In genomic region chr1:37495698-37496321, GRCm38 (mm10) we compare ENCODE assay signal across 11 mouse cellular contexts. TPM values are rescaled to one million over a fixed set of nuclear protein-coding genes. Genes with fewer than 3 reads are reported as not detected.
DNase-seq lines count a peak whose midpoint lies in the region; ATAC-seq and TF ChIP-seq lines count a peak whose summit lies in the region.
"Had no signal": no experiment of that assay in that cellular context is flagged by ENCODE, and none has a peak within 500 bp of the region (broad histone marks: within the 10 kb centered on the region; RNA-seq: fewer than 3 reads in every experiment).

No protein-coding gene starts in this region.

- no peak for TF ChIP-seq CTCF in CH12.LX (conservative IDR thresholded peaks at IDR 0.05 in 1 of 2, IDR thresholded peaks at IDR 0.05 in 1 of 2; ENCODE audit: low read depth in 2 of 2, low read length in 2 of 2)

- peak; percentile 51; the same call in 1 of the 2 replicates for TF ChIP-seq POLR2A in CH12.LX (IDR thresholded peaks at IDR 0.05; ENCODE audit: low read depth, low read length)

- dilution Hi-C loops in CH12.LX (cut with MboI; ENCODE audit: extremely low pct_ligation_motif_present, extremely low pct_unique_long_range_greater_than_20kb, low sequenced_read_pairs) = no loop called here

- in situ Hi-C loops in CH12.LX (cut with MboI; ENCODE audit: low pct_ligation_motif_present, low pct_unique_long_range_greater_than_20kb, low sequenced_read_pairs) = no loop called here

- no peaks in the 10 kb centered on the region for H3K9me3 ChIP-seq in CH12.LX (replicated peaks; ENCODE audit: low read length)
- H3K9me3 ChIP-seq in hindbrain, embryonic 11.5 days (ENCODE audit: control insufficient read depth, low read length) = no peaks in the 10 kb centered on the region

- H3K9ac ChIP-seq in CH12.LX (ENCODE audit: insufficient read depth, low read depth) = peak overlapping the region; percentile 76
- H3K9ac ChIP-seq in hindbrain, embryonic 11.5 days (ENCODE audit: low read depth, low read length) = no peak overlapping the region

- H3K27ac ChIP-seq in CH12.LX (ENCODE audit: insufficient read depth, low read depth) = peak overlapping the region; percentile 40; the same call in 1 of the 2 replicates
- H3K27ac ChIP-seq in hindbrain, embryonic 11.5 days (ENCODE audit: low read depth, low read length) = no peak overlapping the region

- 86% methylated on average over 10 of the region's 10 CpGs for WGBS in hindbrain, embryonic 11.5 days

- peak overlapping the region; percentile 91 for H3K4me2 ChIP-seq in CH12.LX (ENCODE audit: insufficient read depth, low read depth, poor library complexity, severe bottlenecking)
- H3K4me2 ChIP-seq in hindbrain, embryonic 11.5 days (replicated peaks; ENCODE audit: low read depth, low read length) = no peak overlapping the region

- peak; percentile 55; the same call in 1 of the 2 replicates for TF ChIP-seq EP300 in CH12.LX (IDR thresholded peaks at IDR 0.05; ENCODE audit: low read length)

- no peak; the same call in 1 of the 2 replicates for TF ChIP-seq RAD21 in CH12.LX (IDR thresholded peaks at IDR 0.05; ENCODE audit: low read depth, low read length)

- DNase-seq in lung, postnatal 25 days (ENCODE audit: low spot score) = peak; percentile 35
- DNase-seq in lung, postnatal 4 days = no peak
- DNase-seq in CH12.LX (ENCODE audit: extremely low read depth) = peak; percentile 58
- DNase-seq in natural killer cell, adult 2 months (ENCODE audit: low spot score in 2 of 2) = peak; percentile 62 to 65
- DNase-seq in hindbrain, embryonic 11.5 days (ENCODE audit: low spot score) = no peak
- DNase-seq in layer of hippocampus, postnatal 14 days (ENCODE audit: low spot score in 2 of 2) = no peak
- DNase-seq: adrenal gland, adult 8-10 months; cerebellum, adult 18-20 months; kidney, adult 11 months; layer of hippocampus, adult 9-11 months had no signal

- H3K36me3 ChIP-seq in CH12.LX (replicated peaks in 1 of 2; ENCODE audit: control insufficient read depth in 1 of 2, insufficient read depth in 1 of 2, low read length in 1 of 2) = peaks cover 4 to 21% of the 10 kb centered on the region in 2 experiments
- H3K36me3 ChIP-seq in hindbrain, embryonic 11.5 days (ENCODE audit: control insufficient read depth, insufficient read depth, low read length) = no peaks in the 10 kb centered on the region

- peaks cover 13% of the 10 kb centered on the region for H3K79me2 ChIP-seq in CH12.LX (replicated peaks; ENCODE audit: control insufficient read depth, extremely low read depth, insufficient read depth, poor library complexity, severe bottlenecking)

- H3K4me3 ChIP-seq in CH12.LX (replicated peaks in 1 of 3; ENCODE audit: low read depth in 2 of 3, low read length in 2 of 3, poor library complexity in 1 of 3) = peak overlapping the region; percentile 23 to 46 (median 41)
- no peak overlapping the region for H3K4me3 ChIP-seq in hindbrain, embryonic 11.5 days (ENCODE audit: low read depth, low read length)

- H3K4me1 ChIP-seq in CH12.LX (ENCODE audit: control insufficient read depth in 1 of 2, insufficient read depth in 2 of 2) = peaks cover 7 to 46% of the 10 kb centered on the region in 2 experiments; a peak in 3 of 4 replicates
- no peaks in the 10 kb centered on the region for H3K4me1 ChIP-seq in hindbrain, embryonic 11.5 days (replicated peaks; ENCODE audit: control insufficient read depth, insufficient read depth, low read length)

- peak; percentile 83 for ATAC-seq in inflammation-experienced regulatory T-cells, adult 6 months
- no peak for ATAC-seq in hindbrain, embryonic 11.5 days (ENCODE audit: low FRiP score)

- H3K27me3 ChIP-seq in CH12.LX (replicated peaks) = no peaks in the 10 kb centered on the region
- peaks cover 37% of the 10 kb centered on the region for H3K27me3 ChIP-seq in hindbrain, embryonic 11.5 days (ENCODE audit: control insufficient read depth, insufficient read depth, low read length)

TF ChIP-seq in CH12.LX, 34 proteins besides CTCF, POLR2A, EP300 and RAD21:
- TF ChIP-seq GABPA (IDR thresholded peaks at IDR 0.05; ENCODE audit: insufficient replicate concordance, low read depth, low read length) (no peak), NRF1 (IDR thresholded peaks at IDR 0.05; ENCODE audit: low read depth, low read length) (no peak), ELF1 (IDR thresholded peaks at IDR 0.05; ENCODE audit: low read depth, low read length) (peak; percentile 65), USF2 (conservative IDR thresholded peaks at IDR 0.05; ENCODE audit: low read depth, low read length) (0 out of 2 replicates have a peak, but pooled peaks have one; percentile 43), CHD1 (IDR thresholded peaks at IDR 0.05; ENCODE audit: low read depth, low read length) (peak; percentile 81; the same call in 1 of the 2 replicates), KAT2A (IDR thresholded peaks at IDR 0.05; ENCODE audit: insufficient replicate concordance, low read length) (0 out of 2 replicates have a peak, but pooled peaks have one; percentile 19), PAX5 (IDR thresholded peaks at IDR 0.05; ENCODE audit: low read length) (no peak), ZC3H11A (IDR thresholded peaks at IDR 0.05; ENCODE audit: low read depth, low read length) (no peak), HCFC1 (IDR thresholded peaks at IDR 0.05; ENCODE audit: low read depth, low read length) (peak; percentile 54), UBTF (IDR thresholded peaks at IDR 0.05; ENCODE audit: low read depth, low read length) (no peak), ZNF384 (IDR thresholded peaks at IDR 0.05; ENCODE audit: low read depth, low read length) (no peak), MAFK (IDR thresholded peaks at IDR 0.05; ENCODE audit: insufficient replicate concordance, low read length) (no peak), IRF4 (IDR thresholded peaks at IDR 0.05; ENCODE audit: low read depth, low read length) (no peak), NELFE (IDR thresholded peaks at IDR 0.05; ENCODE audit: low read depth, low read length) (peak; percentile 53; the same call in 1 of the 2 replicates), ZKSCAN1 (IDR thresholded peaks at IDR 0.05; ENCODE audit: borderline replicate concordance, low read depth, low read length) (no peak), MEF2A (IDR thresholded peaks at IDR 0.05; ENCODE audit: borderline replicate concordance, low read depth, low read length) (no peak), MAZ (IDR thresholded peaks at IDR 0.05; ENCODE audit: low read depth, low read length) (no peak), ETS1 (conservative IDR thresholded peaks at IDR 0.05; ENCODE audit: low read depth, low read length) (peak; percentile 35; the same call in 1 of the 2 replicates), MYC (IDR thresholded peaks at IDR 0.05; ENCODE audit: low read depth, low read length) (peak; percentile 93; the same call in 1 of the 2 replicates), USF1 (IDR thresholded peaks at IDR 0.05; ENCODE audit: low read depth, low read length) (peak; percentile 43), SMC3 (IDR thresholded peaks at IDR 0.05; ENCODE audit: low read depth, low read length) (no peak), TBP (conservative IDR thresholded peaks at IDR 0.05; ENCODE audit: low read depth, low read length) (peak; percentile 6; the same call in 1 of the 2 replicates), BHLHE40 (IDR thresholded peaks at IDR 0.05; ENCODE audit: low read depth, low read length) (peak; percentile 39; the same call in 1 of the 2 replicates), RCOR1 (conservative IDR thresholded peaks at IDR 0.05; ENCODE audit: low read depth, low read length) (no peak), POLR2AphosphoS2 (IDR thresholded peaks at IDR 0.05; ENCODE audit: low read depth, low read length) (no peak), SIN3A (IDR thresholded peaks at IDR 0.05; ENCODE audit: low read length) (peak; percentile 46; the same call in 1 of the 2 replicates), MAX (IDR thresholded peaks at IDR 0.05; ENCODE audit: low read length) (peak; percentile 94), JUN (IDR thresholded peaks at IDR 0.05; ENCODE audit: insufficient read depth, low read depth, low read length) (no peak), TCF12 (IDR thresholded peaks at IDR 0.05; ENCODE audit: low read depth, low read length) (0 out of 2 replicates have a peak, but pooled peaks have one; percentile 42), ZMIZ1 (IDR thresholded peaks at IDR 0.05; ENCODE audit: low read depth, low read length) (no peak), JUND (conservative IDR thresholded peaks at IDR 0.05; ENCODE audit: low read depth, low read length) (no peak), MXI1 (IDR thresholded peaks at IDR 0.05; ENCODE audit: low read depth, low read length) (peak; percentile 86), CHD2 (IDR thresholded peaks at IDR 0.05; ENCODE audit: low read length) (peak; percentile 50; the same call in 1 of the 2 replicates), E2F4 (IDR thresholded peaks at IDR 0.05; ENCODE audit: insufficient replicate concordance, low read depth, low read length) (0 out of 2 replicates have a peak, but pooled peaks have one; percentile 41)

RNA-seq across cellular contexts. Expression of gene Mgat4a, which starts 45.0 kb away (rescaled TPM):
- total RNA-seq in CH12.LX (2012; rRNA removed) = 23.2 and 25.1 TPM in 2 replicates
- total RNA-seq in CH12.LX (2014; rRNA removed) = 22.9 and 25.4 TPM in 2 replicates
- 19.9 and 22.3 TPM in 2 replicates for polyA plus RNA-seq in CH12.LX (2012; ENCODE audit: insufficient read length, low read depth)
- polyA plus RNA-seq in inflammation-experienced regulatory T-cells, adult 6 months (2017; shearing (Covaris generic)) = 10 to 100 TPM in 1 of 3 experiments, 1 to 10 TPM in 2; 4.4 to 13.2 (median 9.5) TPM
- polyA plus RNA-seq in hindbrain, embryonic 11.5 days (2014; fragmentation: Nextera tagmentation; extraction: Ambion mirVana) = 4.4 and 8.7 TPM in 2 replicates
- total RNA-seq in layer of hippocampus, postnatal 14 days (2021) = 10 to 100 TPM; 26.7 to 26.8 TPM

Comparison
In these comparisons a context has a peak if more than half of its experiments do, and no peak if none do; other contexts are left out.
1. DNase-seq: peak in lung, postnatal 25 days (single experiment), CH12.LX (single experiment) and natural killer cell, adult 2 months (2 of 2); none in lung, postnatal 4 days (0 of 2), hindbrain, embryonic 11.5 days (single experiment) and layer of hippocampus, postnatal 14 days (0 of 2).